Mouse (Mus musculus): ENCODE measurements around the gene Olfr1225.
"Not testable (repeated sequence)": the region's sequence is repeated elsewhere in the genome, so short reads cannot be mapped to it uniquely, and the experiment has no call there.

Olfr1225 gene

GRCm38 (mm10) chr2:89174569-89174968 is at the start of gene Olfr1225:
Gene Olfr1225, minus strand, starts transcription at chr2:89174669.
- no peak for DNase-seq (ENCODE audit: low read depth, low spot score)

- no peak for DNase-seq (ENCODE audit: low read depth, low spot score)
Measured at GRCm38 (mm10) chr2:89199948-89200347, 25.5 kb upstream of the Olfr1225 start, which contains the start of gene Olfr1226. Gene Olfr1226, minus strand, starts transcription at chr2:89200048.

- no peak for DNase-seq (ENCODE audit: low read depth, low spot score)
Measured at GRCm38 (mm10) chr2:89196325-89196982, 22.0 kb upstream of the Olfr1225 start.

- not testable (repeated sequence) for DNase-seq (ENCODE audit: low read depth, low spot score)
Measured at GRCm38 (mm10) chr2:89164711-89165110, 9.8 kb downstream of the Olfr1225 start.

- not testable (repeated sequence) for DNase-seq (ENCODE audit: low read depth, low spot score)
Measured at GRCm38 (mm10) chr2:89163991-89164390, 10.5 kb downstream of the Olfr1225 start, which contains the start of gene Olfr1224-ps1. Gene Olfr1224-ps1, minus strand, starts transcription at chr2:89164091.

GRCm38 (mm10) chr2:89151460-89151859 is 23.0 kb downstream of the Olfr1225 start, which contains the start of gene Olfr1223:
Gene Olfr1223, minus strand, starts transcription at chr2:89151560.
- DNase-seq (ENCODE audit: low read depth, low spot score) = no peak

- DNase-seq (ENCODE audit: low read depth, low spot score) = no peak
Measured at GRCm38 (mm10) chr2:89132954-89133353, 41.5 kb downstream of the Olfr1225 start, which contains the start of gene Olfr1222. Gene Olfr1222, minus strand, starts transcription at chr2:89133054.
